Mouse (Mus musculus): ENCODE measurements at regions not wholly inside any gene's neighbourhood (a gene's known extent, or its start where the extent isn't known, plus 50 kb on each side); places are given as distances from the start of the nearest gene placed in this dataset.

- no peak overlapping the region for H3K4me2 ChIP-seq (ENCODE audit: low read length)
- no peak overlapping the region for H3K9ac ChIP-seq (ENCODE audit: low read depth, low read length)
- no peaks in the 10 kb centered on the region for H3K9me3 ChIP-seq (replicated peaks; ENCODE audit: low read length)
- ATAC-seq (replicated peaks; ENCODE audit: low FRiP score, low read depth) (no peak), DNase-seq (ENCODE audit: low spot score) (no peak)
- no peak overlapping the region for H3K4me3 ChIP-seq (replicated peaks; ENCODE audit: low read depth, low read length)
- H3K4me1 ChIP-seq (replicated peaks; ENCODE audit: insufficient read depth, low read length), result no peaks in the 10 kb centered on the region
- no peaks in the 10 kb centered on the region for H3K27me3 ChIP-seq (ENCODE audit: insufficient read depth, low read length)
- H3K27ac ChIP-seq, result no peak overlapping the region
- no peak for TF ChIP-seq CTCF (IDR thresholded peaks at IDR 0.05; ENCODE audit: low read depth)
- 82% methylated on average over 2 of the region's 2 CpGs for WGBS
- no peaks in the 10 kb centered on the region for H3K36me3 ChIP-seq (ENCODE audit: insufficient read depth, low read length)
Observed at GRCm38 (mm10) chrX:47726285-47726684, 166.5 kb downstream of the Smarca1 start.

DNA sequence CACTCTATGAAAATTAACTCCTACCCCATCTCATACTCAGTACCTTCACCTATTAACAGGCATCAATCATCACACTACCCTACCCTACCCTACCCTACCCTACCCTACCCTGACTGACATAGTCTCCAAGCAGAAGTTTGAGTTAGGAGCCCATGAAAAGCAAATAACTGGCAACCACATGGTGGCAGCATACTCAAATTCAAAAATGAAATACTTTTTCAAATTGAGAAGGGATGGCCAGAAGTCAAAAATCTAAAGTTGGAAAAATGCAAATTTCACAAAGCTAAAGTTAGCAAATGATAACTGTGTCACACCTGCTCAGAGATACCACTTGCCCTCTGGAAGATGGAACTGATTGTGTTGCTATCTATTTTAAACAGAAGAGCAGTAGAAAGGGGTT, 189.7 kb downstream of the Smarca1 start:
- DNase-seq (ENCODE audit: low spot score) (peak; percentile 2), ATAC-seq (replicated peaks; ENCODE audit: low FRiP score, low read depth) (no peak)
- Histone ChIP-seq H3K9me3 (replicated peaks; ENCODE audit: low read length) (no peaks in the 10 kb centered on the region), H3K27me3 (ENCODE audit: insufficient read depth, low read length) (no peaks in the 10 kb centered on the region), H3K9ac (ENCODE audit: low read depth, low read length) (no peak overlapping the region), H3K27ac (no peak overlapping the region), H3K4me3 (replicated peaks; ENCODE audit: low read depth, low read length) (no peak overlapping the region), H3K36me3 (ENCODE audit: insufficient read depth, low read length) (no peaks in the 10 kb centered on the region), H3K4me2 (ENCODE audit: low read length) (no peak overlapping the region), H3K4me1 (replicated peaks; ENCODE audit: insufficient read depth, low read length) (no peaks in the 10 kb centered on the region)
- TF ChIP-seq CTCF (IDR thresholded peaks at IDR 0.05; ENCODE audit: low read depth), result peak; percentile 52; the same call in 1 of the 2 replicates

GRCm38 (mm10) chrX:47668778-47669177, 224.0 kb downstream of the Smarca1 start:
- no peaks in the 10 kb centered on the region for H3K4me1 ChIP-seq (replicated peaks; ENCODE audit: insufficient read depth, low read length)
- no peaks in the 10 kb centered on the region for H3K36me3 ChIP-seq (ENCODE audit: insufficient read depth, low read length)
- no peak overlapping the region for H3K4me2 ChIP-seq (ENCODE audit: low read length)
- H3K9me3 ChIP-seq (replicated peaks; ENCODE audit: low read length), result no peaks in the 10 kb centered on the region
- no peaks in the 10 kb centered on the region for H3K27me3 ChIP-seq (ENCODE audit: insufficient read depth, low read length)
- H3K27ac ChIP-seq, result no peak overlapping the region
- ATAC-seq (replicated peaks; ENCODE audit: low FRiP score, low read depth) (no peak), DNase-seq (ENCODE audit: low spot score) (no peak)
- TF ChIP-seq CTCF (IDR thresholded peaks at IDR 0.05; ENCODE audit: low read depth), result no peak
- no peak overlapping the region for H3K4me3 ChIP-seq (replicated peaks; ENCODE audit: low read depth, low read length)
- H3K9ac ChIP-seq (ENCODE audit: low read depth, low read length), result no peak overlapping the region

- H3K36me3 ChIP-seq (ENCODE audit: insufficient read depth, low read length), result no peaks in the 10 kb centered on the region
- no peak for DNase-seq (ENCODE audit: low spot score)
- H3K4me3 ChIP-seq (replicated peaks; ENCODE audit: low read depth, low read length), result no peak overlapping the region
- TF ChIP-seq CTCF (IDR thresholded peaks at IDR 0.05; ENCODE audit: low read depth), result no peak
- no peak overlapping the region for H3K9ac ChIP-seq (ENCODE audit: low read depth, low read length)
- no peaks in the 10 kb centered on the region for H3K9me3 ChIP-seq (replicated peaks; ENCODE audit: low read length)
- no peak overlapping the region for H3K4me2 ChIP-seq (ENCODE audit: low read length)
- H3K27ac ChIP-seq, result no peak overlapping the region
- 48% methylated on average over 2 of the region's 2 CpGs for WGBS
- ATAC-seq (replicated peaks; ENCODE audit: low FRiP score, low read depth), result no peak
- no peaks in the 10 kb centered on the region for H3K4me1 ChIP-seq (replicated peaks; ENCODE audit: insufficient read depth, low read length)
- no peaks in the 10 kb centered on the region for H3K27me3 ChIP-seq (ENCODE audit: insufficient read depth, low read length)
Observed at GRCm38 (mm10) chrX:47646523-47646922, 246.3 kb downstream of the Smarca1 start.

GRCm38 (mm10) chrX:47641191-47641590, 251.6 kb downstream of the Smarca1 start:
- no peak for ATAC-seq (replicated peaks; ENCODE audit: low FRiP score, low read depth)
- no peaks in the 10 kb centered on the region for H3K27me3 ChIP-seq (ENCODE audit: insufficient read depth, low read length)
- H3K4me2 ChIP-seq (ENCODE audit: low read length), result no peak overlapping the region
- H3K9me3 ChIP-seq (replicated peaks; ENCODE audit: low read length), result no peaks in the 10 kb centered on the region
- no peak for TF ChIP-seq CTCF (IDR thresholded peaks at IDR 0.05; ENCODE audit: low read depth)
- no peak overlapping the region for H3K4me3 ChIP-seq (replicated peaks; ENCODE audit: low read depth, low read length)
- H3K9ac ChIP-seq (ENCODE audit: low read depth, low read length), result no peak overlapping the region
- no peaks in the 10 kb centered on the region for H3K36me3 ChIP-seq (ENCODE audit: insufficient read depth, low read length)
- no peak overlapping the region for H3K27ac ChIP-seq
- DNase-seq (ENCODE audit: low spot score), result no peak
- H3K4me1 ChIP-seq (replicated peaks; ENCODE audit: insufficient read depth, low read length), result no peaks in the 10 kb centered on the region
- 71% methylated on average over 2 of the region's 2 CpGs for WGBS

- H3K4me3 ChIP-seq (replicated peaks; ENCODE audit: low read depth, low read length), result no peak overlapping the region
Observed at GRCm38 (mm10) chrX:47638831-47639316, 253.9 kb downstream of the Smarca1 start.

More at GRCm38 (mm10) chrX:47638831-47639316, 253.9 kb downstream of the Smarca1 start:
- 86% methylated on average over 1 of the region's 1 CpGs for WGBS
- H3K27ac ChIP-seq, result no peak overlapping the region
- DNase-seq (ENCODE audit: low spot score) (peak; percentile 72), ATAC-seq (replicated peaks; ENCODE audit: low FRiP score, low read depth) (no peak)
- no peaks in the 10 kb centered on the region for H3K27me3 ChIP-seq (ENCODE audit: insufficient read depth, low read length)
- 0 out of 2 replicates have a peak, but pooled peaks have one; percentile 7 for TF ChIP-seq CTCF (IDR thresholded peaks at IDR 0.05; ENCODE audit: low read depth)
- H3K9me3 ChIP-seq (replicated peaks; ENCODE audit: low read length), result no peaks in the 10 kb centered on the region
- H3K9ac ChIP-seq (ENCODE audit: low read depth, low read length), result no peak overlapping the region
- no peak overlapping the region for H3K4me2 ChIP-seq (ENCODE audit: low read length)
- no peaks in the 10 kb centered on the region for H3K4me1 ChIP-seq (replicated peaks; ENCODE audit: insufficient read depth, low read length)
- no peaks in the 10 kb centered on the region for H3K36me3 ChIP-seq (ENCODE audit: insufficient read depth, low read length)

All from kidney, postnatal 0 days (tissue).